Mouse (Mus musculus) heart, postnatal 0 days (tissue): ENCODE data around the gene 2610001J05Rik.

Experiments
- CTCF ChIP-seq: IDR thresholded peaks from 2 replicates; pipeline ENCODE4 v1.5.1; 2016; ENCODE audit warnings: antibody characterized with exemption, control low read depth, low read depth
- EP300 ChIP-seq: IDR thresholded peaks from 2 replicates; pipeline ENCODE4 v1.6.1; 2016; ENCODE audit warnings: antibody characterized with exemption, low read depth

- no peak for TF ChIP-seq CTCF
- no peak for TF ChIP-seq EP300
Observed at GRCm38 (mm10) chr6:13828877-13829276, 42.4 kb downstream of the 2610001J05Rik start.
